In genomic region chr2:57102091-57102855, GRCm38 (mm10) we compare ENCODE assay signal across 7 mouse cellular contexts. TPM values are rescaled to one million over a fixed set of nuclear protein-coding genes. Genes with fewer than 3 reads are reported as not detected.
DNase-seq lines count a peak whose midpoint lies in the region; ATAC-seq lines count a peak whose summit lies in the region.

No protein-coding gene starts in this region.

- peaks cover 69% of the 10 kb centered on the region for H3K27me3 ChIP-seq in forebrain, embryonic 15.5 days
- peaks cover 90% of the 10 kb centered on the region for H3K27me3 ChIP-seq in intestine, embryonic 14.5 days (replicated peaks; ENCODE audit: control insufficient read depth, insufficient read depth, low read length)

- H3K4me3 ChIP-seq in forebrain, embryonic 15.5 days = peak overlapping the region; percentile 40
- H3K4me3 ChIP-seq in intestine, embryonic 14.5 days (ENCODE audit: low read depth, low read length) = peak overlapping the region; percentile 36

- 1% methylated on average over 51 of the region's 51 CpGs for WGBS in forebrain, embryonic 15.5 days
- WGBS in intestine, embryonic 14.5 days = under 1% methylated on average over 45 of the region's 51 CpGs

- peak overlapping the region; percentile 85 for H3K4me2 ChIP-seq in forebrain, embryonic 15.5 days (replicated peaks)
- peak overlapping the region; percentile 61 for H3K4me2 ChIP-seq in intestine, embryonic 14.5 days (ENCODE audit: low read length)

- peak; percentile 60; the same call in 1 of the 2 replicates for ATAC-seq in forebrain, embryonic 15.5 days (replicated peaks)
- ATAC-seq in intestine, embryonic 14.5 days (replicated peaks; ENCODE audit: low FRiP score, low TSS enrichment, low read depth) = peak; percentile 64; the same call in 1 of the 2 replicates
- ATAC-seq in megakaryocyte progenitor cell, adult 5-6 weeks (replicated peaks; ENCODE audit: poor library complexity) = peak; percentile 50

- peak; percentile 36 for DNase-seq in ES-CJ7 (ENCODE audit: low read depth, low spot score)
- peak; percentile 39 for DNase-seq in ZHBTc4 (ENCODE audit: low read depth, low spot score)
- DNase-seq in intestine, embryonic 14.5 days (ENCODE audit: low spot score) = peak; percentile 74
- DNase-seq in right cerebral cortex, postnatal 25 days = no peak
- no peak for DNase-seq in left cerebral cortex, postnatal 4 days

- peak overlapping the region; percentile 30; the same call in 1 of the 2 replicates for H3K9ac ChIP-seq in forebrain, embryonic 15.5 days (replicated peaks)
- H3K9ac ChIP-seq in intestine, embryonic 14.5 days (ENCODE audit: low read length) = no peak overlapping the region

- intact Hi-C loops in left cerebral cortex, postnatal 4 days (cut with DNase I) = no loop called here

- no peak overlapping the region for H3K27ac ChIP-seq in forebrain, embryonic 15.5 days (replicated peaks)
- no peak overlapping the region for H3K27ac ChIP-seq in intestine, embryonic 14.5 days (ENCODE audit: low read depth)

- no peaks in the 10 kb centered on the region for H3K9me3 ChIP-seq in forebrain, embryonic 15.5 days
- no peaks in the 10 kb centered on the region for H3K9me3 ChIP-seq in intestine, embryonic 14.5 days (ENCODE audit: control insufficient read depth, low read length)

- H3K36me3 ChIP-seq in forebrain, embryonic 15.5 days = no peaks in the 10 kb centered on the region
- H3K36me3 ChIP-seq in intestine, embryonic 14.5 days (ENCODE audit: control insufficient read depth, insufficient read depth, low read length) = no peaks in the 10 kb centered on the region

- peaks cover 27% of the 10 kb centered on the region for H3K4me1 ChIP-seq in forebrain, embryonic 15.5 days
- peaks cover 6% of the 10 kb centered on the region; the same call in 1 of the 2 replicates for H3K4me1 ChIP-seq in intestine, embryonic 14.5 days (replicated peaks; ENCODE audit: control insufficient read depth, insufficient read depth, low read length)

RNA-seq across cellular contexts. Expression of gene Nr4a2, which starts 21.5 kb away (rescaled TPM):
- polyA plus RNA-seq in forebrain, embryonic 15.5 days (2015; fragmentation: Nextera tagmentation; extraction: Ambion mirVana) = 22.2 and 31.9 TPM in 2 replicates
- polyA plus RNA-seq in intestine, embryonic 14.5 days (2014; fragmentation: Nextera tagmentation; extraction: Ambion mirVana) = 4.0 and 4.1 TPM in 2 replicates
- total RNA-seq in megakaryocyte progenitor cell, adult 5-6 weeks (2015) = 5.8 and 6.4 TPM in 2 replicates
- 1.7 and 1.9 TPM in 2 replicates for total RNA-seq in megakaryocyte progenitor cell, adult 5-6 weeks (2017)
- total RNA-seq in left cerebral cortex, postnatal 4 days (2021) = 10 to 100 TPM; 78.0 to 87.9 TPM

Comparison
In these comparisons a context has a peak if more than half of its experiments do, and no peak if none do; other contexts are left out.
1. DNase-seq: peak in ES-CJ7 (single experiment), ZHBTc4 (single experiment) and intestine, embryonic 14.5 days (single experiment); none in right cerebral cortex, postnatal 25 days (single experiment) and left cerebral cortex, postnatal 4 days (single experiment).
2. RNA of gene Nr4a2, which starts 21.5 kb away (total RNA-seq): 78.0 to 87.9 TPM in left cerebral cortex, postnatal 4 days; 1.7 to 6.4 TPM in megakaryocyte progenitor cell, adult 5-6 weeks; every median in the first group is over 10 times any median in the second.
3. Peak in every context shown above with its lines, with median percentiles within 50 percentile points of each other: ATAC-seq.